Mouse (Mus musculus): ENCODE measurements around the gene Mpped2. TPM values are rescaled to one million over a fixed set of nuclear protein-coding genes. Genes with fewer than 3 reads are reported as not detected.

The Mpped2 gene
- polyA plus RNA-seq, 1 experiment from 2014 or later, result 20.2 TPM

DNA sequence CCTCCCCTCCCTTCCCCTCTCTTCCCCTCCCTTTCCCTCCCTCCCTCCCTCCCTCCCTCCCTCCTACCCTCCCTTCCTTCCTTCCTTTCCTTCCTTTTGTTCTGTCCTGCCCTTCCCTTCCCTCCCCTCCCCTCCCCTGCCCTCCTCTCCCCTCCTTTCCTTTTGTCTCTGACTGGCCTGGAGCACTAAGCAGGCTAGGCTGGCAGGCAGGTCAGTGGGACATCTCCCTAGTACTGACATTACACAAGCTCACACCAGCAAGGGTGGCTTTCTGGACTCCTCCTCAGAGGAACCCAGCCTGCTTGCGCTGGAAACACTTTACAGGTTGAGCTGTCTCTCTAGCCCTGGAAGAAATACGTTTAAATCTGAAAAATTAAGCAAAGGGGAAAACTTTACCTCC is 139.5 kb downstream of the Mpped2 start:
- H3K4me3 ChIP-seq (ENCODE audit: low read length), result no peak overlapping the region
- H3K27me3 ChIP-seq (replicated peaks; ENCODE audit: control insufficient read depth, insufficient read depth, low read length), result no peaks in the 10 kb centered on the region
- no peak overlapping the region for H3K27ac ChIP-seq (ENCODE audit: low read length)
- no peaks in the 10 kb centered on the region for H3K9me3 ChIP-seq (ENCODE audit: control insufficient read depth, low read length)
- H3K36me3 ChIP-seq (ENCODE audit: control insufficient read depth, insufficient read depth, low read length), result no peaks in the 10 kb centered on the region
- 69% methylated on average over 2 of the region's 2 CpGs for WGBS
- ATAC-seq, result no peak
- H3K4me2 ChIP-seq (ENCODE audit: low read depth, low read length), result no peak overlapping the region
- H3K9ac ChIP-seq (ENCODE audit: low read depth, low read length), result no peak overlapping the region
- H3K4me1 ChIP-seq (ENCODE audit: control insufficient read depth, insufficient read depth, low read length), result no peaks in the 10 kb centered on the region

- H3K36me3 ChIP-seq (ENCODE audit: control insufficient read depth, insufficient read depth, low read length), result no peaks in the 10 kb centered on the region
- H3K4me2 ChIP-seq (ENCODE audit: low read depth, low read length), result no peak overlapping the region
- H3K4me1 ChIP-seq (ENCODE audit: control insufficient read depth, insufficient read depth, low read length), result no peaks in the 10 kb centered on the region
- no peaks in the 10 kb centered on the region for H3K27me3 ChIP-seq (replicated peaks; ENCODE audit: control insufficient read depth, insufficient read depth, low read length)
- no peak overlapping the region for H3K9ac ChIP-seq (ENCODE audit: low read depth, low read length)
- no peak overlapping the region for H3K4me3 ChIP-seq (ENCODE audit: low read length)
- H3K9me3 ChIP-seq (ENCODE audit: control insufficient read depth, low read length), result no peaks in the 10 kb centered on the region
- no peak overlapping the region for H3K27ac ChIP-seq (ENCODE audit: low read length)
- WGBS, result 88% methylated on average over 5 of the region's 5 CpGs
- no peak for ATAC-seq
Measured at GRCm38 (mm10) chr2:106833212-106833611, 140.1 kb downstream of the Mpped2 start.

GRCm38 (mm10) chr2:106835321-106835720 is 142.3 kb downstream of the Mpped2 start:
- no peak overlapping the region for H3K9ac ChIP-seq (ENCODE audit: low read depth, low read length)
- H3K27me3 ChIP-seq (replicated peaks; ENCODE audit: control insufficient read depth, insufficient read depth, low read length), result no peaks in the 10 kb centered on the region
- 81% methylated on average over 8 of the region's 8 CpGs for WGBS
- H3K4me2 ChIP-seq (ENCODE audit: low read depth, low read length), result no peak overlapping the region
- H3K36me3 ChIP-seq (ENCODE audit: control insufficient read depth, insufficient read depth, low read length), result no peaks in the 10 kb centered on the region
- no peak overlapping the region for H3K4me3 ChIP-seq (ENCODE audit: low read length)
- H3K4me1 ChIP-seq (ENCODE audit: control insufficient read depth, insufficient read depth, low read length), result no peaks in the 10 kb centered on the region
- H3K27ac ChIP-seq (ENCODE audit: low read length), result no peak overlapping the region
- H3K9me3 ChIP-seq (ENCODE audit: control insufficient read depth, low read length), result no peaks in the 10 kb centered on the region
- no peak for ATAC-seq

DNA sequence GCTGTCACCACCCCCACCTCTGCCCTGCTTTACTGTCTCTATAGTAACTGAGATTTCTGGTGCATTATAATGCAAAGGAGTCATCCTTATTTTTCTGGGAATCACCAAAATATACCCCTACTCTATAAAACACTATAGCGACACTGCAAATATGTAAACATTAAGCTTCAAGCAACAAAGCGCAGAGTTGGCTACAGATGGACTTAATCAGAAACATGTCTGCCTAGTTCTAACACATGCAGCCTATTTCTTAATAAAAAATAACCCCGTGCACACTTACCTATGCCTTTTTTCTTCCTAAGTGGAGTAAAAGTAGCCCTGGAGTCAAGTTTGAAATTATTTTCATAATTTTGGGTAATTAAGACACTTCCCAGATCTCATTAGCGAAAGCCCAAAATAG is 144.2 kb downstream of the Mpped2 start:
- no peaks in the 10 kb centered on the region for H3K36me3 ChIP-seq (ENCODE audit: control insufficient read depth, insufficient read depth, low read length)
- no peaks in the 10 kb centered on the region for H3K4me1 ChIP-seq (ENCODE audit: control insufficient read depth, insufficient read depth, low read length)
- no peak overlapping the region for H3K4me2 ChIP-seq (ENCODE audit: low read depth, low read length)
- no peak overlapping the region for H3K4me3 ChIP-seq (ENCODE audit: low read length)
- H3K27me3 ChIP-seq (replicated peaks; ENCODE audit: control insufficient read depth, insufficient read depth, low read length), result no peaks in the 10 kb centered on the region
- H3K9ac ChIP-seq (ENCODE audit: low read depth, low read length), result no peak overlapping the region
- no peaks in the 10 kb centered on the region for H3K9me3 ChIP-seq (ENCODE audit: control insufficient read depth, low read length)
- ATAC-seq, result no peak
- H3K27ac ChIP-seq (ENCODE audit: low read length), result no peak overlapping the region
- WGBS, result 70% methylated on average over 4 of the region's 4 CpGs

DNA sequence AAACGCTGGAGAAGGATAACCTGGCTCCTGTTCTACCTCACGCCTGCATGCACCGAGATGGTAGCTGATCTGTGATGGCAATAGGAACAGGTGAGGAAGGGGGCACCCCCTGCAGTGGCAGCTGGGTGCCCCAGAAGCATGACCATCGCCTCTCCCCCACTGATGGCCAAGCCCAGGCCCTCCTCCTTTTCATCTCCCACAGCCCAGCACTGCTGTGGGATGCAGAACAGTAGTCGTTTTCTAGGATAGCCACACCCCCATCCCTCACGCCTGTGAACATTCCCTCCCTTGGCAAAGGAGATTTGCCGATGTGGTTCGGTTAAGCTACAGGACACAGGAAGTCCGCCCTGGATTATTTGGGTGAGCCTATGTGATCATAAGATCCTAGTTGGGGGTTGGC is 151.1 kb downstream of the Mpped2 start:
- no peak; the same call in 1 of the 2 replicates for ATAC-seq
- Histone ChIP-seq H3K36me3 (ENCODE audit: control insufficient read depth, insufficient read depth, low read length) (no peaks in the 10 kb centered on the region), H3K4me2 (ENCODE audit: low read depth, low read length) (no peak overlapping the region), H3K27ac (ENCODE audit: low read length) (no peak overlapping the region), H3K4me1 (ENCODE audit: control insufficient read depth, insufficient read depth, low read length) (peaks cover 14% of the 10 kb centered on the region), H3K9me3 (ENCODE audit: control insufficient read depth, low read length) (no peaks in the 10 kb centered on the region), H3K4me3 (ENCODE audit: low read length) (no peak overlapping the region), H3K9ac (ENCODE audit: low read depth, low read length) (no peak overlapping the region), H3K27me3 (replicated peaks; ENCODE audit: control insufficient read depth, insufficient read depth, low read length) (no peaks in the 10 kb centered on the region)
- 51% methylated on average over 9 of the region's 9 CpGs for WGBS

DNA sequence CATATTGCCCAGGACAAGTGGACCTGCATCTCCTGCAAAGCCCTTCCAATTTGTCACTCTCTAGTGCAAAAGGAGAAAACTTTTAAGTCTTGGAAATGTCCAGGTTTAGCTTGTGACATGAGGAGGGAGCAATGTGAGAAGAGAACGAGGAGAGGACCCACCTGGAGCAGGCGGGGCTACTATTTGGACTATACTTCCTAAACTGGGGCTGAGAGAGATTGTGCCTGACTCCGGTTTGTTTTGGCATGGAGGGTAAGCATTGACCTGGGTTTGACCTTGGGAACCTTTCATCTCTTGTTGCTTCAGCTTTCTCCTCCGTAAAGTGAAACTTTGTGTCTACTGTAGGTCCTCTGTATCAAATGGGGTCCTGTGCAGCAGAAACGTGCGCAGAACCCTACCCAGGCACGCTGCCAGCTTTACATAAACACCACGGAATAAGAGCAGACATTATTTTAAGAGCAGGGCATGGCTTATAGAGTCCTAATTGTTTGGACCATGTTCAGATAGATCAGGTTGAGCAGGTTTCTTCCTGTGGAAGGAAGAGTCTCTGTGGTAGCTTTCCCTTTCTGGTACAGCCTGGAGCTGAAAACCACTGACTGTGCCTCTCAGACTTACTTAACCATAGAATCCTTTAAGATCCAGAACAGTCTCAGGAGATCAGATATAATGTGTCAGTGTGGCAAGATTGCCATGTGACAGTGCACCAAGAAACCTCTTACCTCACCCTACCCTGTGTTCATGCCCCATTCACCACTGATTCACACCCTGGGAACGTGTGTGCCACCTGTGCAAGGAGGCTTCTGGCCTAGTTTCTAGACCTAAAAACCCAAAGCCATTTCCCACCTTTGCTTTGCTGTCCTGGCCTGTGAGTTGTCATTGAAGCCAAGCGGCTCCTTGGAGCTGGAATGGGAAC is 152.0 kb downstream of the Mpped2 start:
- Histone ChIP-seq H3K27ac (ENCODE audit: low read length) (0 out of 2 replicates have a peak overlapping the region, but pooled peaks have one; percentile 21), H3K4me3 (ENCODE audit: low read length) (no peak overlapping the region), H3K4me1 (ENCODE audit: control insufficient read depth, insufficient read depth, low read length) (peaks cover 14% of the 10 kb centered on the region), H3K4me2 (ENCODE audit: low read depth, low read length) (0 out of 2 replicates have a peak overlapping the region, but pooled peaks have one; percentile 21), H3K9ac (ENCODE audit: low read depth, low read length) (no peak overlapping the region), H3K27me3 (replicated peaks; ENCODE audit: control insufficient read depth, insufficient read depth, low read length) (no peaks in the 10 kb centered on the region), H3K9me3 (ENCODE audit: control insufficient read depth, low read length) (no peaks in the 10 kb centered on the region), H3K36me3 (ENCODE audit: control insufficient read depth, insufficient read depth, low read length) (no peaks in the 10 kb centered on the region)
- 40% methylated on average over 10 of the region's 10 CpGs for WGBS
- ATAC-seq, result peak; percentile 50

- WGBS, result 56% methylated on average over 4 of the region's 4 CpGs
- peaks cover 14% of the 10 kb centered on the region for H3K4me1 ChIP-seq (ENCODE audit: control insufficient read depth, insufficient read depth, low read length)
- no peaks in the 10 kb centered on the region for H3K9me3 ChIP-seq (ENCODE audit: control insufficient read depth, low read length)
- no peaks in the 10 kb centered on the region for H3K36me3 ChIP-seq (ENCODE audit: control insufficient read depth, insufficient read depth, low read length)
- H3K4me2 ChIP-seq (ENCODE audit: low read depth, low read length), result no peak overlapping the region
- H3K4me3 ChIP-seq (ENCODE audit: low read length), result no peak overlapping the region
- H3K9ac ChIP-seq (ENCODE audit: low read depth, low read length), result no peak overlapping the region
- no peak for ATAC-seq
- H3K27me3 ChIP-seq (replicated peaks; ENCODE audit: control insufficient read depth, insufficient read depth, low read length), result no peaks in the 10 kb centered on the region
- no peak overlapping the region for H3K27ac ChIP-seq (ENCODE audit: low read length)
Measured at GRCm38 (mm10) chr2:106846511-106846910, 153.4 kb downstream of the Mpped2 start.

DNA sequence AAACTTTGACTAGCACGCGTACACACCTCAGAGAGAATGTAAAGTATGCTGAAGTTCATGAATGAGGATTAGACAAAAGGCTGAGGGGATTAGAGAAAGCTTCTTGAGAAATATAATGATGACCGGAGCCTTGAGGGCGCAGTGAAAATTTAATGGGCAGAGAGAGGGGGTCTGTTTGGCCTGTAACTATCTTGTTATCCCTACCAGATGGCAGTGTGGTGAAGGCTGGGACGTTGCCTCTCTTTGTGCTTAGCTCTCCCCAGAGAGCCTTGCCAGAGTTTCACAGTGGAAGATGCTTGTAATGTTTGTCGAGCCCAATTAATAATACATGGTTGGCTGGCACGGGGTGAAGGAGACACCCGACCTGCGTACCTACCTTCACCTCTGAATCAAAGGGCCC is 156.3 kb downstream of the Mpped2 start:
- no peaks in the 10 kb centered on the region for H3K27me3 ChIP-seq (replicated peaks; ENCODE audit: control insufficient read depth, insufficient read depth, low read length)
- H3K4me3 ChIP-seq (ENCODE audit: low read length), result no peak overlapping the region
- peaks cover 13% of the 10 kb centered on the region for H3K4me1 ChIP-seq (ENCODE audit: control insufficient read depth, insufficient read depth, low read length)
- H3K27ac ChIP-seq (ENCODE audit: low read length), result no peak overlapping the region
- H3K9ac ChIP-seq (ENCODE audit: low read depth, low read length), result no peak overlapping the region
- WGBS, result 77% methylated on average over 9 of the region's 9 CpGs
- no peaks in the 10 kb centered on the region for H3K36me3 ChIP-seq (ENCODE audit: control insufficient read depth, insufficient read depth, low read length)
- no peak overlapping the region for H3K4me2 ChIP-seq (ENCODE audit: low read depth, low read length)
- ATAC-seq, result no peak
- no peaks in the 10 kb centered on the region for H3K9me3 ChIP-seq (ENCODE audit: control insufficient read depth, low read length)

DNA sequence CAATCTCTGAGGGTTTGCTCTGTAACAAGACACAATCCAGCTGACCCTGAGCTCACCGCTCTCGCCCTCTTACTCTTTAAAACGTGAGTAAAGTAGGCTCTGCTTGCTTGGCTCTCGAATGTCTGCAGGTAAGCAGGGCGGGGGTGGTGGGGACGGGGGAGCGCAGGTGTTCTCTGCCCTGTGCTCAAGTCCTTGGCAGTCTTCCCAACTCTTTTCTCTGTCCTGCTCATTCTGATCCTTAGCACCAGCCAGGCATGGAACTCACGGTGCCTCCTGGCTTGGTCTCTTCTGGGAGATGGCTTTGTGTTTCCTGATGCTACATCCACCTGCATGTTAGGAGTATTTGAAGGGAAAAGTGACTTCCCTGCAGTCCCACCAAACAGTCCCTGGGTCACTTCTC is 158.4 kb downstream of the Mpped2 start:
- Histone ChIP-seq H3K27ac (ENCODE audit: low read length) (no peak overlapping the region), H3K4me2 (ENCODE audit: low read depth, low read length) (no peak overlapping the region), H3K36me3 (ENCODE audit: control insufficient read depth, insufficient read depth, low read length) (no peaks in the 10 kb centered on the region), H3K9ac (ENCODE audit: low read depth, low read length) (no peak overlapping the region), H3K4me1 (ENCODE audit: control insufficient read depth, insufficient read depth, low read length) (peaks cover 22% of the 10 kb centered on the region), H3K4me3 (ENCODE audit: low read length) (no peak overlapping the region), H3K27me3 (replicated peaks; ENCODE audit: control insufficient read depth, insufficient read depth, low read length) (no peaks in the 10 kb centered on the region), H3K9me3 (ENCODE audit: control insufficient read depth, low read length) (no peaks in the 10 kb centered on the region)
- ATAC-seq, result no peak
- 67% methylated on average over 8 of the region's 8 CpGs for WGBS

Measured in intestine, embryonic 16.5 days (tissue).